Mouse (Mus musculus): Measurements from ENCODE around the gene Frmd3.
"Not testable (repeated sequence)": the region's sequence is repeated elsewhere in the genome, so short reads cannot be mapped to it uniquely, and the experiment has no call there.

The Frmd3 gene

GRCm38 (mm10) chr4:74013211-74014047, at the start of gene Frmd3:
Gene Frmd3, plus strand, starts transcription at chr4:74013442.
- peak; percentile 1 to 34 for DNase-seq

GRCm38 (mm10) chr4:73980454-73980853, 32.8 kb upstream of the Frmd3 start:
- DNase-seq, result no peak

- DNase-seq, result no peak
These were observed 965 bp upstream of the Frmd3 start for GRCm38 (mm10) chr4:74012277-74012676.

GRCm38 (mm10) chr4:74012700-74013099, 542 bp upstream of the Frmd3 start:
- no peak for DNase-seq

- no peak for DNase-seq
These were observed 832 bp downstream of the Frmd3 start for GRCm38 (mm10) chr4:74014048-74014500.

- no peak for DNase-seq
These were observed 6.8 kb downstream of the Frmd3 start for GRCm38 (mm10) chr4:74020084-74020483.

GRCm38 (mm10) chr4:74043226-74043625, 30.0 kb downstream of the Frmd3 start:
- DNase-seq, result no peak

- no peak for DNase-seq
These were observed 38.5 kb downstream of the Frmd3 start for GRCm38 (mm10) chr4:74051692-74052091.

- DNase-seq, result no peak
These were observed 63.5 kb downstream of the Frmd3 start for GRCm38 (mm10) chr4:74076727-74077126.

GRCm38 (mm10) chr4:74110816-74111215, 97.6 kb downstream of the Frmd3 start:
- no peak for DNase-seq

GRCm38 (mm10) chr4:74191528-74191927, 178.3 kb downstream of the Frmd3 start:
- DNase-seq, result no peak

GRCm38 (mm10) chr4:74201281-74201811, 188.1 kb downstream of the Frmd3 start:
- no peak for DNase-seq

GRCm38 (mm10) chr4:74221780-74222179, 208.5 kb downstream of the Frmd3 start:
- DNase-seq, result not testable (repeated sequence)

- peak; percentile 4 to 36 for DNase-seq
These were observed 209.1 kb downstream of the Frmd3 start for GRCm38 (mm10) chr4:74222360-74222759.

- no peak for DNase-seq
These were observed 211.0 kb downstream of the Frmd3 start for GRCm38 (mm10) chr4:74224210-74224609.

- peak in 1 of 2 experiments; percentile 20 for DNase-seq
These were observed 217.8 kb downstream of the Frmd3 start for GRCm38 (mm10) chr4:74230994-74231393.

- peak; percentile 39 to 74 for DNase-seq
These were observed 218.2 kb downstream of the Frmd3 start for GRCm38 (mm10) chr4:74231405-74231804.

GRCm38 (mm10) chr4:74233534-74233933, 220.3 kb downstream of the Frmd3 start:
- no peak for DNase-seq

- no peak for DNase-seq
These were observed 228.9 kb downstream of the Frmd3 start, which contains the start of gene Kdm4c for GRCm38 (mm10) chr4:74242176-74242575. Gene Kdm4c, plus strand, starts transcription at chr4:74242497.
